Mouse (Mus musculus) cerebellum, postnatal 14 days (tissue): ENCODE results near the gene C1ql4.
A peak's percentile ranks its signal among the peaks of the same experiment; 100 is the strongest.
"Not testable (repeated sequence)": the region's sequence is repeated elsewhere in the genome, so short reads cannot be mapped to it uniquely, and the experiment has no call there.

ENCODE experiments used
- DNase-seq, 2 experiments: peaks; one replicate each; pipeline ENCODE4 v3.0.0; 2021; ENCODE audit warnings: mixed read lengths in 2 of 2

The C1ql4 gene

DNA sequence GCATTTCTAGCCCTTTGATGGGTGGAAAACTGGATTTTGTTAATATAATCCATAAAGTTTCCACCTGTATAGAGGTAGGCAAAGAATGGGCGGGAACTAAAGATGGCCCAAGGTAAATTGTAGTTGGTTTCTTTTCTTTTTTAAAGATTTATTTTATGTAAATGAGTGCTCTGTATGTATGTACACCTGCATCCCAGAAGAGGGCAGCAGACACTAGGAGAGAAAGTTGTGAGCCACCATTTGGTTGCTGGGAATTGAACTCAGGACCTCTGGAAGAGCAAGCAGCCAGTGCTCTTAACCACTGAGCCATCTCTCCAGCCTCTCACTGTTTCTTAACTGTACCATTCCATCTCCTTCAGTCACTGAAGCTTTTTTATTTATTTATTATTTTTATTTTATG lies 15.6 kb downstream of the C1ql4 start:
- no peak for DNase-seq

DNA sequence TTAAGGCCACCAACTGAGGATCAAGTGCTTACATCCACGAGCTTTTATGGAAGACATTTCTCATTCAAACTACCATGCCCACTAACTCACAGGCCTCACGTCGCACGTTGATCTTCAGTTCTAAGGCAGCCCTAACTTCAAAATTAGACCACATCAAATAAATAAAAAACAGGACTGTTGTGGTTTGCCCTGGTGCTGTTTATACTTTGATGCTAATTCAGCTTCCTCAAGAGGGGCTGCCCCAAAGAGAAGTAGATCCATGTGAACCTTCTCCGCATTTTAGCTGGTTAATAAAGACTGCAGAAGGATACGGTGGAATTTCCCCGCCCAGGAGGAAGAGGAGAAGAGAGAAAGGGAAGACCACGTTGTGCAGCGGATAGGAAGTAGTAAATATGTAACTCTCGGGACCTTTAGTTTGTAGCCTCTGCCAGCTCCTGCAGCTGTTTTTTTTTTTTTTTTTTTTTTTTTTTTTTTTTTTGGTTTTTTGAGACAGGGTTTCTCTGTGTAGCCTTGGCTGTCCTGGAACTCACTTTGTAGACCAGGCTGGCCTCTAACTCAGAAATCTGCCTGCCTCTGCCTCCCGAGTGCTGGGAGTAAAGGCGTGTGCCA lies 22.0 kb downstream of the C1ql4 start:
- DNase-seq: no peak

DNA sequence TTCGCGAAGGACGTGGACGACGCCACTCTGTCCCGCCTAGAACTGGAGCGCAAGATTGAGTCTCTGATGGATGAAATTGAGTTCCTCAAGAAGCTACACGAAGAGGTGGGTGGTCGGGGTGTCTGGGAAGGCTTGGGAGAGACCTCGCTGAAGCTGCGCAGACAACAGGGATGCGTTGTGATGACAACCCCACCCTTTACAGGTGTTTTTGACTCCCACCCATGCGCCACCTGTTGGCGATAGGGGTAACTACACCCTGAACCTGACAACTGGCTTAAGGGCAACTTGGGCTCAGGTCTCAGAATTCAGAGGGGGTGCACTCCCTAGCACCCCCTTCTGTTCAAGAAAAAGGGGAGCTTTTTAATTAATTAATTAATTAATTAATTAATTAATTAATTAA lies 31.3 kb downstream of the C1ql4 start:
- peak; percentile 41 to 70 for DNase-seq

GRCm38 (mm10) chr15:99055511-99055961 lies 32.1 kb downstream of the C1ql4 start:
- peak; percentile 55 to 63 for DNase-seq

GRCm38 (mm10) chr15:99055040-99055439 lies 32.6 kb downstream of the C1ql4 start, which contains the start of gene Prph:
Prph (plus strand) TSS chr15:99055174.
- DNase-seq: peak in 1 of 2 experiments; percentile 41

- peak in 1 of 2 experiments; percentile 68 for DNase-seq
Observed at GRCm38 (mm10) chr15:99053373-99053772, 34.2 kb downstream of the C1ql4 start.

- peak; percentile 74 for DNase-seq
Observed at GRCm38 (mm10) chr15:99049473-99050253, 38.0 kb downstream of the C1ql4 start.

GRCm38 (mm10) chr15:99045734-99046133 lies 41.9 kb downstream of the C1ql4 start:
- not testable (repeated sequence) for DNase-seq

DNA sequence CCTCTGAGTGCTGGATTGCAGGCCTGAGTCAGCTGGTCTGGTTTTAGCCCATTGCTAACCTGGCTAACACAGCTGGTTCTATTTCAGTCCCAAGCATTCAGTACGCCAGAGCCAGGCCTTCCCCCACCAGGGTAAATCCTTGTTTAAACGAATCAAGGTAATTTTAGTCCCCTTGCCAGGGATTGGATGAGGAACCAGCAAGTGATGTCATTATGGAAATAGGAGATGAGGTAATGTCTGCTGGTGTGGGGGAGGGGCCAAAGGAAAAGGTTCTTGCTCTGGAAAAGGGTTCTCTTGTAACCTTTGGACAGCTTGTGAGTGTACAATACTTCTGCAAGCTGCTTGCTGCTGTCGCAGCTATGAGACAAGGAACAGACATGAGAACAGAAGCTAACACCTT lies 42.8 kb downstream of the C1ql4 start:
- DNase-seq: no peak

DNA sequence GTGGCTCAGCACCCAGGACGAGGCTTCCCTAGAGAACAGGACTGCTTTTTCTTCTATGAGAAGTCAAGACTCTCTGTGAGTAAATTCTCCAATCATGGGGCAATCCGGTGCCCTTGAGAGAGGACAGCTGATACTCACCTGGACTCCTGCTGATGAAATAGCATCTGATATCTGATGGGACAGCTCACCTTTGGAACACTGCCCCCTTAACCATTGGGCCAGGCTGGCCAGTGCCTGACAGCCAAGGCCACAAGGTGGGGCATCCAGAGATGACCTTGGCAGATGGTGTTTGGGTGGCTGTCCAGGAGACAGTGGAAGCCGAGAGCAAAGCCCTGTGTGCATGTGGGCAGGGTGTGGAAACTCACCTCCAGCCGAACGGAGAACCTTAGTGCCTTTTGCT lies 45.3 kb downstream of the C1ql4 start:
- no peak for DNase-seq

DNA sequence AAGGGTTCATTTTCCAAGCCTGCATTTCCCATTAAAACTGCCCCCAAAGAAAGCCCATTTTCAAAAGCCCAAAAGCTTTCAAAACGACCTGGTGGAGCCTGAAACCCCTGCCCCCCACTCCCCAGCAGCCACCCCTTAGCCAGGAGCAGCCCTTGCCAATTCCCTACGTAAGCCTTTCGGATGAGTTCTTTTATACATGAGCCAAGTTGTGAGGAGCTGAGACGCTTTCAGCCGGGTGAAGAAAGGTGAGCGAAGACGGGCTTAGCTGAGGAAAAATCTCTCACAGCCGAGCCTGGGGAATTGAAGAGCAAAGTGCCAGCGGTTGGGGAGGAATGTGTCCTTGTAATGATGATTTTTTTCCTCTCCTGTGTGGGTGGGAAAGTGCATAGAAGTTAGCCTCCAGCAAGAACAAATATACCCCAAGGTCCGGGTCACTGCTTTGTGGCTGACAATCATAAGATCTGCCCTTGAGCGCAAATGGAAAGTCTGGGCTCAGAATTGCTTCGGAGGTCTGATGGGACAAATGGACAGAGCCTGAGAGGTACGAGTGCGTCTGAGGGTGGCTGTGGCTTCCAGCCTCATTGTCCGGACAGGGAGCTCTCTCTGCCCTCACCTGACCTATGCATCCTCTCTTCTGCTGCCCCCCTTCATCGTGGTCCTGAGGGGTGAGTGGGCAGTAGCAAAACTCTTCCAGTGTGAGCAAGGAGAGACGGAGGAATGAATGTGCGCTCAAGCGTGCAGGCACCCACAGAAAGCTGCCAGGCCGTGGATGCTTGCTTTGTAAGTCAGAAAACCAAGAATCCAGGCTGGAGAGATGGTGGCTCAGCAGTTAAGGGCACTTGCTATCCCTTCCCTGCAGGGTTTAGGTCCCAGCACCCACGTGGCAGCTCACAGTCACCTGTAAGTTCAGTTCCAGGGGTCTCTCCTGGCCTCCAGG lies 46.4 kb downstream of the C1ql4 start:
- peak in 1 of 2 experiments; percentile 22 for DNase-seq

GRCm38 (mm10) chr15:99039996-99040919 lies 47.4 kb downstream of the C1ql4 start:
- DNase-seq: peak in 1 of 2 experiments; percentile 19

DNA sequence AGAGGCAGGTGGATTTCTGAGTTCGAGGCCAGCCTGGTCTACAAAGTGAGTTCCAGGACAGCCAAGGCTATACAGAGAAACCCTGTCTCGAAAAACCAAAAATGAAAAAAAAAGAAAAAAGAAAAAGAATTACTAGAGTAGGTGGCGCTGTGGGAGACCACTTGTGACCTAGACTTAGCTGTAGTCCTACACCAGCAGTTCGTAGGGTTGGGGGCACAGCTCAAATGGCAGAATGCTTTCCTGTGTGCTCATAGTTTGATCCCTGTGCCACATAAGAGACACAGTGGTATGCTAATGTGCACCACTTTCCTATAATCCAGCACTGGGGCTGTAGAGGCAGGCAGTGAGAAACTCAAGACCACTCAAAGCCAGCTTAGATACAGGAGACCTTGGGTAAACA lies 48.3 kb downstream of the C1ql4 start:
- no peak for DNase-seq

DNA sequence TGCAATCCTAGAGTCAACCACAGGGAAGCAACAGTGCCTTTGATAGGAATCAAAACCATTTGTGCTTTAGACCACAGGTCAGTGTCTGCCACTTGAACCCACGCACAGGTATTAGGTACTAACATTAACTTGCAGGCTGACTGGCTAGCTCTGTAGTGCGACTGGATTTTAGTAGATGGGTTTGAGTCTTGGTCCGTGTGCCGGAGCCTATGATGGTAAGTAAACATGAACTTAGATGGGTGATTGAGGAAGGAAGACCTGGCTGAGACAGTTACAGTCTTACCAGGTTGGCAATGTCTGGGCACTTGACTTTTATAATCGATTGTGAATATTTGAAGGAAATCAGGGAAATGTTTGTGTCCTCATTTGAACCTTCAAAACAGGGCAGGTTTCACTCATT lies 48.8 kb downstream of the C1ql4 start:
- no peak for DNase-seq

DNA sequence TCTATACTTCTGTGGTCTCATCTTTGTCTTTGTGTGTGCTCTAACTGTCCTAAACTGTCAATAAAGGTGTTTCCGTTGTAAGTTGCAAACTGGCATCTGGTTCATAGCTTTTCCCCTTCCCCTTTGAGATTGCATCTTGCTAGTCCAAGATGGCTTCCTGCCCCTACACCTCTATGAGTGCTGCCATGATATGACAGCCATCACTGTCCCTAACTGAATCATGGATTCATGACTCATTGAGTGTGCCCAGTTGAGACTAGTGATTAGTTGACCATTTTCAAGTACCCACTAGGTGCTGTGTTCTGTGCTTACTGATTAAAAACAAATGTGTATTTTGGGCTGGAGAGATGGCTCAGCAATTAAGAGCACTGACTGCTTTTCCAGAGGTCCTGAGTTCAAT lies 49.6 kb downstream of the C1ql4 start:
- no peak for DNase-seq

- DNase-seq: no peak
Observed at GRCm38 (mm10) chr15:99036249-99036905, 51.2 kb downstream of the C1ql4 start.

GRCm38 (mm10) chr15:99035431-99035830 lies 52.2 kb downstream of the C1ql4 start:
- no peak for DNase-seq
